Mouse (Mus musculus): ENCODE results near the gene Sox13.

Sox13 gene

GRCm38 (mm10) chr1:133424547-133425140, 467 bp upstream of the Sox13 start:
- DNase-seq (ENCODE audit: low spot score), result no peak

- peak; percentile 5 for DNase-seq (ENCODE audit: low spot score)
These were observed 1.0 kb downstream of the Sox13 start for GRCm38 (mm10) chr1:133423166-133423542.

GRCm38 (mm10) chr1:133422615-133423161, 1.5 kb downstream of the Sox13 start:
- DNase-seq (ENCODE audit: low spot score), result no peak

GRCm38 (mm10) chr1:133421975-133422570, 2.1 kb downstream of the Sox13 start:
- peak; percentile 3 for DNase-seq (ENCODE audit: low spot score)

- DNase-seq (ENCODE audit: low spot score), result no peak
These were observed 3.1 kb downstream of the Sox13 start for GRCm38 (mm10) chr1:133421061-133421460.

GRCm38 (mm10) chr1:133420491-133420890, 3.7 kb downstream of the Sox13 start:
- peak; percentile 29 for DNase-seq (ENCODE audit: low spot score)

- DNase-seq (ENCODE audit: low spot score), result no peak
These were observed 4.9 kb downstream of the Sox13 start for GRCm38 (mm10) chr1:133419178-133419834.

GRCm38 (mm10) chr1:133418164-133418800, 5.9 kb downstream of the Sox13 start:
- peak; percentile 69 for DNase-seq (ENCODE audit: low spot score)

GRCm38 (mm10) chr1:133417539-133417938, 6.6 kb downstream of the Sox13 start:
- DNase-seq (ENCODE audit: low spot score), result no peak

- no peak for DNase-seq (ENCODE audit: low spot score)
These were observed 7.1 kb downstream of the Sox13 start for GRCm38 (mm10) chr1:133417113-133417512.

GRCm38 (mm10) chr1:133416472-133416871, 7.7 kb downstream of the Sox13 start:
- DNase-seq (ENCODE audit: low spot score), result no peak

- no peak for DNase-seq (ENCODE audit: low spot score)
These were observed 8.7 kb downstream of the Sox13 start for GRCm38 (mm10) chr1:133415505-133415904.

- DNase-seq (ENCODE audit: low spot score), result no peak
These were observed 9.1 kb downstream of the Sox13 start for GRCm38 (mm10) chr1:133415086-133415485.

- DNase-seq (ENCODE audit: low spot score), result peak; percentile 48
These were observed 11.2 kb downstream of the Sox13 start for GRCm38 (mm10) chr1:133412941-133413340.

- DNase-seq (ENCODE audit: low spot score), result no peak
These were observed 12.6 kb downstream of the Sox13 start for GRCm38 (mm10) chr1:133411506-133412147.

GRCm38 (mm10) chr1:133409786-133410185, 14.4 kb downstream of the Sox13 start:
- DNase-seq (ENCODE audit: low spot score), result no peak

- no peak for DNase-seq (ENCODE audit: low spot score)
These were observed 15.2 kb downstream of the Sox13 start for GRCm38 (mm10) chr1:133408880-133409516.

GRCm38 (mm10) chr1:133408321-133408720, 15.9 kb downstream of the Sox13 start:
- no peak for DNase-seq (ENCODE audit: low spot score)

- no peak for DNase-seq (ENCODE audit: low spot score)
These were observed 16.7 kb downstream of the Sox13 start for GRCm38 (mm10) chr1:133407436-133407835.

GRCm38 (mm10) chr1:133406614-133407013, 17.6 kb downstream of the Sox13 start:
- DNase-seq (ENCODE audit: low spot score), result no peak

GRCm38 (mm10) chr1:133404005-133404404, 20.2 kb downstream of the Sox13 start:
- no peak for DNase-seq (ENCODE audit: low spot score)
